Mouse (Mus musculus): Measurements from ENCODE around the gene Gm5662.
"Not testable (repeated sequence)": the region's sequence is repeated elsewhere in the genome, so short reads cannot be mapped to it uniquely, and the experiment has no call there.

DNA sequence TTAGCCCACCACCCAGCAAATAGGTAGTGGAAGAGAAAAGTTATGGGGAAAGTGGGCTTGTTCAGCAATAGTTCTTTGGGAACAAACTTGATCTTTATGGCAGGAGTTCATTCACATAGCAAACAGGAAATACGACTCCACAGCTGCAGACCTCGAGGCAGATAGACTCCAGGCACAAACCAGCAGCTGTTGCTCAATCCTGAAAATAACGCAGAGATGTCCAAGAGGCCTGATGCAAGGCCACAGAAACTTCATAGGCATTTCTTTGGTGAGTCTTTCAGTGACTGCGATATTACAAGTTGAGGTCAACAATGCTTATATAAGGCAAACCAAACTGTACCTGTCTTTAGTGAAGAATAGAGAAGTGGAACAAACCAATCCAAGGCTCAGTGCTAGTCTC, 18.8 kb upstream of the Gm5662 start:
- not testable (repeated sequence) for TF ChIP-seq CTCF (IDR thresholded peaks at IDR 0.05; ENCODE audit: low read depth, low read length); POLR2A (IDR thresholded peaks at IDR 0.05; ENCODE audit: extremely low read depth, insufficient read depth, low read length)
